Mouse (Mus musculus): Measurements from ENCODE around the gene Rab17.

Gene Rab17

DNA sequence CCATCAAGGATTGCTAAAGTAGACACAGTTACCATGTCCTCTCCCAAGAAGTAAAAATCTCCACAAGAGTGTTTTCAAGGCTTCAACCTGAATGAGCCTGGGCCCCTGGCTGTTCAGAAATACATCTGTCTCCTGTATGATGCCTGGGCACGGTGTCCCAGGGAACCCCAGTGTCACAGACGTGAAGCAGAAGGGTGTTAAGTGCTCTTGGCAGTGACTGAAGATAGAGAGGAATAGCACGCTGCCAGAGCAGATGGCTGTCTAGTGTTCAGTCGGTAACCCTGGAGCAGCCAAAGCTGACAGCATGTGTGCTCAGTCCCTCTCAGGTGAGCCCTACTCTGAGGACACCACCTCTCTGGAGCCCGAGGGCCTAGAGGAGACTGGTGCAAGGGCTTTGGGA, 36.5 kb downstream of the Rab17 start:
- no peak for DNase-seq (ENCODE audit: low read depth, low spot score)

DNA sequence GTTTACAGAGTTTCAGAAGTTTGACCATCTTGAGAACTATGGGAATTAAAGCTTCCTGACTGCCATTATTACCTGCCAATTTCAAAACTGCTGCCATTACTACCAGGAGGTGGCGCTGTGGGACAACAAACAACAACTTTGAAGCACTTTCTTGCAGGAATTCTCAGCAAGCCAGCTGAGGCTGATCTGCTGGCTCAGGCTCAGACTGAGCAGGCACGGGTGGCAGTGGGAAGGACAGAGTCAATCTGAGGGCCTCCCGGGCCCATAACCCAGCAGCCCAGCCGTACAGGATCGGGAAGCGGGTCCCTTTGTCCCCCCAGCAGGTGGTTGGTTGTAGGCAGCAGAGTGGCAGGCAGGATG, 40.9 kb downstream of the Rab17 start:
- DNase-seq (ENCODE audit: low read depth, low spot score): peak; percentile 92

DNA sequence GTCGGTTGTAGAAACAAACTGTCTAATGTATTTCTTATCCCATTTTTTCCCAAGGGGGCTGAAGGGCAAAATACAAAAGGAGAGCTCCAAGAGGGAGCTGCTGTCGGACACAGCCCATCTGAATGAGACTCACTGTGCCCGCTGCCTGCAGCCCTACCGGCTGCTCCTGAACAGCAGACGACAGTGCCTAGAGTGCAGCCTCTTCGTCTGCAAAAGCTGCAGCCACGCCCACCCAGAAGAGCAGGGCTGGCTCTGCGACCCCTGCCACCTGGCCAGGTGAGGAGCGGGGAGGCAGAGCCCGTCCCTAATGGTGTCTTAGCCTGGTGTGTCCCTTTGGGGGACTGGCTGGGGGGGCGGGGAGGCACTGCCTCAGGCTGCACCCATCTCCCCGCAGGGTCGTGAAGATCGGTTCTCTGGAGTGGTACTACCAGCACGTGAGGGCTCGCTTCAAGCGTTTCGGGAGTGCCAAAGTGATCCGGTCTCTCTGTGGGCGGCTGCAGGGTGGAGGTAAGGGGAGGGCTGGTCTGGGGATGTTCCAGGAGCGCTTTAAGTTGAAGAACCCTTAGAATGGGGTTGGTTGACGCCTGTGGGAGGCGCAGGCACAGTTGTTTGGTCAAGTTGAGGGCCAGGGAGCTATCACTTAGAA, 41.4 kb downstream of the Rab17 start:
- peak; percentile 26 for DNase-seq (ENCODE audit: low read depth, low spot score)

DNA sequence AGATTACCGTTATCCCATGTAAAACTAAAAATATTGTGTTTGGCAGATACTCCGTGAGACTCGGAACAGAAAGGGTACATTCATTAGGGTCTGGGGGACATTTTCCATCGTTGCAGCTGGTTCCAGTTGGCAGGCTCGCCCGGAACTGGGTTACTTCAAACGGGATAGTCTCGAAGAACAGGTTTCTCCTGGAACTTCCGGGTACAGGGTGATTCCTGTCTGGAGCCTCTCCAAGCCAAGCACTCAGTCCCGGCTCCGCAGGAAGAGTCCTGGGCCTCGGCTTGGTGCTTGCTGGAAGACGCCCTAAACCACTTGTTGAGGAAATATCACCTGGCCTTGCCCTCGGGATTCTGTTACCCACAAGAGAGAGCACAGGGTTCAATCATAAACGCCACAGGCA, 42.2 kb downstream of the Rab17 start:
- DNase-seq (ENCODE audit: low read depth, low spot score): no peak

DNA sequence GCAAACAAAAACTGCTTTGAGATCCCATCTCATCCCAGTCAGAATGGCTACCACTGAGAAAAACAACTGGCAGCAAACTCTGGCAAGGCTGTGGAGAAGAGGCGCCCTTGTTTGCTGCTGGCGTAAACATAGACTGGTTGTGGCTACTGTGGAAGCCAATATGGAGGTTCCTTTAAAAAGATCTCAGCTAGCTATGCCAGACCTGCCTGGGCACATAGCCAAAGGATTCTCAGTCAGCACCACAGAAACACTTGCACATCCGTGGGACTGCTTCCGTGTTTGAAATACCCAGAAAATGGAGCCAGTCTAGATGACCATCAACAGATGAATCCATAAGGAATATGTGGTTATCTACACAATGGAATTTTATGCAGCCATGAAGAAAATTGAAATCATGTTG, 43.4 kb downstream of the Rab17 start:
- DNase-seq (ENCODE audit: low read depth, low spot score): no peak

DNA sequence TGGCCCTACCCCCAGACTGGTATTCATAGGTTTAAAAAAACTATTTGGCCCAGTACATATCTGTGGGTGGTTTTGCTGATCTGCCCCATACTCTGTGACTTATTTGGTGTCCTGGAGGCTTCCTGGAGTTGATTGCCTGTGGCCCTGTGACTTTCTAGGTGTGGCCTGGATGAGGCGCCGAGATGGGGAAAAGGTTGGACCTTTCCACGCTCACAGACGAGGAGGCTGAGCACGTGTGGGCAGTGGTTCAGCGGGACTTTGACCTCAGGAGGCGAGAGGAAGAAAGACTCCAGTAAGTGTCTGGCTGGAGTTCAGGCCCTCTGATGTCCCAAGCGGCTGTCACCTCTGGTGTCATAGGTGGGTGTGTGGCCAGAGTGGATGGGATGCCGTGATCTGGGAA, 47.8 kb downstream of the Rab17 start:
- DNase-seq (ENCODE audit: low read depth, low spot score): no peak

DNA sequence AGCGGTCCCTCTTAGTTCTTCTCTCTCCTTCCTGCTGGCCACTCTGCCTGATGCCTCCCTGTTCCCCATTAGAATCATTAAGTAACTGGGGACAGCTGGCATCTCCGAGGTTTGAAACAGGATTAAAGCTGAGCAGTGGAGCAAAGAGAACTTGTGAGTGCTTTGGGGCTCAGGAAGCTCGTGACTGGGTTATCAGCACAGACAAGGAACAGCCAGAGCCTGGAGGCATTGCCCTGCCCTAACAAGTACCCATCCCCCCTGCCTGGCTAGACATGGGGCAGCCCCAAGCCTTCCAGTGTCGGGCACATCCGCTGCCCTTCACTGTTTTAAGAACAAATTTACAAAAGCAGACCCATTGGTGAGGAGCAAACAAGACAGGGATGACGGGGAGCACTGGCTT, 52.0 kb downstream of the Rab17 start:
- DNase-seq (ENCODE audit: low read depth, low spot score): no peak

DNA sequence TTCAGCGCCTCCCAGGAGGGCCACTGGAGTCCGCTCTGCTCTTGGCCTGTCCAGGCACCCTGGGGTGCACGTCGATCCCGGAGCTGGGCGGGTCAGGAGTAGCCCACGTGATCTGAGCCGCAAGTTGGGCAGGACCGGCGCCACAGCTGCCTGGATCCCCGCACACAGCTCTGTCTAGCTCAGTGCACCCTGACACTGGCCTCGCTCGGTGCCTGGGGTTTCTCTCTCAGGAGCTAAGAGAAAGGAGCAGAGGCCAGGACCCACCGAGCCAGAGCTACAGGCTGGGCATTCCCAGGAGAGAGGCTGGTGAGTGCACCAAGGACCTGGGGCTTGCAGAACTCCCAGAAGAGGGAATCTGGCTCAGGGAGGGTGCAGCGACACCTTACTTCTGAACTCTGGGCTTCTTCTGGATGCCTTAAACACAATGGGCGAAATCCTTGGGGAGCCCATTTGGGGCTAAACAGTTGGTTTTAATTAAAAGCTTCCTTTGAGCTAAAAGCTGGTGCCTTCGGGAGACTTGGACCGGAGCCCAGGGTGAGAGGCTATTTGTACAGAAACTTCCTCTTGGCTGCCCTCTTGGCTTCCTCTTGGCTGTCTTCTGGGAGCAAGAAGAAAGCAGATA, 54.4 kb downstream of the Rab17 start, which contains the start of gene Mlph:
Mlph (plus strand) TSS at position 138 of the 622 bp plus-strand sequence.
- DNase-seq (ENCODE audit: low read depth, low spot score): no peak

DNA sequence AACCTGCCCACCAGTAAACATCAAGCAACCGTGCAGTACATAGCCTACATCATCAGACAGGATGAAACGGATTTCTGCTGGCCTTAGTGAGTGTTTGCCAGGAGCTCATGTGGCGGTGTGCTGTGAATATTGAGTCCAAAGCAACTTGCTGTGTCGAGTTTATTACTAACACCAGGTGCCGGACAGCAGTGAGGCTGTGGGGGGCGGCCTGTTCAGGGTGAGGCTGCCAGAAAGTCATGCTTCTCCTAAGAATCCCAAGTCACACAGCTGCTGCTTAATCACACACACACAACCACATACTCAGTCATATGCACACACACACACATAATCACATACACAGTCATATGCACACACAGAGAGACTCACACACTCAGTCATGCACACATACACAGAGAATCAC, 56.2 kb downstream of the Rab17 start:
- DNase-seq (ENCODE audit: low read depth, low spot score): no peak

DNA sequence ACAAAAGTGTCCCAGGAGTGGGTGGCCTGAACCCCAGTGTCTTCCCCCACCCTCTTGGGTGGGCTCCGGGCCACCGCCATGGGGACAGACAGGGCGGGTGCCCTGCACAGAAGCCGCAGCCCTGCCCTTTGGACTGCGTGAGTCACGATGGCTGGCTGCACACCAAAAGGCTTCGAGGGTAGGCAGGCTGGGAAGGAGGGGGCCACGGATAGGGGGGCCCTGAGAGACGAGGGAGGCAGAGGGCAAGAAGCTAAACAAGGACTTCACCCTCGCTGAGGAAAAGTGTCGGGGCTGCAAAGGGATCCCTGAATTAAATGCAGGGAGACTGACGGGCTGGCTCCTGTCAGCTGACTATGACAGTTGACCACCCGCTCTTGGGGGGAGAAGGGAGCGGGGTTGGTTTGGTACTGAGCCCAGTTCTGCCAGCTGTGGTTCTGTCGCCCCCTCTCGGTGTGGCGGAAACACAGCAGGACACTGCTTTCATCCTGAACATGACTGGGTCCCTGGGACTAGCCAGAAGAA, 59.8 kb downstream of the Rab17 start:
- DNase-seq (ENCODE audit: low read depth, low spot score): no peak

DNA sequence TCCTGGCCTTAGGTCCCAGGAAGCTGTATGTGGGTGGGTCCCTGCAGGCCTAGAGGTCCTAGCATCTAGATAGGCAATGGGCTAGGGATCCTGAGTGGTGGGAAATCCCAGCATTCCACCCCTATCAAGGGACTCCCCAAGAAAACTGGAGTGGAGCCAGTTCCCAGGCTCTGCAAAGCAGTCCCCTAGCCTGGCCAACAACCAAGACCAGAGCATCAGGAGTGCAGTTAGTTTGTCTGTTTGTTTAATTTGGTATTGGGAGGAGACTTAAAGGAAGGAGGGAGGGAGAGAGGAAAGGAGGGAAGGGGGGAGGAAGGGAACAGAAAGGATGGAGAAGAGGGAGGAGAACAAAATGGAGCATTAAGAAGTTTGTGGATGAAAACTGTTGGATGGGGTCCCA, 60.3 kb downstream of the Rab17 start:
- DNase-seq (ENCODE audit: low read depth, low spot score): no peak

All from mesoderm, embryonic 11.5 days (tissue).